Mouse (Mus musculus) liver, embryonic 11.5 days (tissue): Measurements from ENCODE around the gene Mcm2. TPM values are rescaled to one million over a fixed set of nuclear protein-coding genes. Genes with fewer than 3 reads are reported as not detected.

Source experiments
- ATAC-seq: fragments of 200-750 bp; cut with Nextera tagmentation; replicated peaks from 2 replicates; pipeline ENCODE4 v1.8.0; 2017; ENCODE audit warnings: moderate number of reproducible peaks, mild to moderate bottlenecking, moderate TSS enrichment, moderate library complexity; ENCODE audit not compliant: low FRiP score
- DNase-seq: peaks from one replicate; pipeline ENCODE4 v3.0.0-alpha.2; 2017; ENCODE audit warnings: low spot score
- H3K27ac ChIP-seq: fragments of 300-500 bp; sonication (generic); 2 replicates; pipeline ENCODE4 v1.5.1; 2014; ENCODE audit warnings: mild to moderate bottlenecking, low read depth, low read length, control low read depth
- H3K27me3 ChIP-seq: fragments of 300-500 bp; sonication (generic); replicated peaks from 2 replicates; pipeline ENCODE4 v1.6.1; 2014; ENCODE audit warnings: low read length, mixed read lengths; ENCODE audit not compliant: control insufficient read depth, insufficient read depth
- H3K36me3 ChIP-seq: fragments of 300-500 bp; sonication (generic); 2 replicates; pipeline ENCODE4 v1.6.1; 2014; ENCODE audit warnings: mild to moderate bottlenecking, low read length, moderate library complexity, mixed read lengths; ENCODE audit not compliant: control insufficient read depth, insufficient read depth
- H3K4me1 ChIP-seq: fragments of 300-500 bp; sonication (generic); replicated peaks from 2 replicates; pipeline ENCODE4 v1.6.1; 2014; ENCODE audit warnings: low read length, mixed read lengths; ENCODE audit not compliant: control insufficient read depth, insufficient read depth
- H3K4me2 ChIP-seq: fragments of 300-500 bp; sonication (generic); 2 replicates; pipeline ENCODE4 v1.6.1; 2014; ENCODE audit warnings: mild to moderate bottlenecking, control low read depth, moderate library complexity
- H3K4me3 ChIP-seq: fragments of 300-500 bp; sonication (generic); 2 replicates; pipeline ENCODE4 v1.5.1; 2014; ENCODE audit warnings: low read depth, low read length, control low read depth
- H3K9ac ChIP-seq: fragments of 300-500 bp; sonication (generic); 2 replicates; pipeline ENCODE4 v1.6.1; 2014; ENCODE audit warnings: low read depth, low read length, control low read depth
- H3K9me3 ChIP-seq: fragments of 300-500 bp; sonication (generic); 2 replicates; pipeline ENCODE4 v1.6.1; 2016; ENCODE audit warnings: low read length, inconsistent platforms, mixed read lengths; ENCODE audit not compliant: control insufficient read depth
- WGBS: fragments of 180-500 bp; shearing (Covaris S2); extraction: QIAGEN DNeasy Blood & Tissue Kit; methylation state at CpG from one replicate; pipeline ENCODE4 v1.1.7; 2014; 5-methylcytosine and 5-hydroxymethylcytosine counted together
- polyA plus RNA-seq: library from polyadenylated mRNA; unstranded; fragments of >200 nt; fragmentation: Nextera tagmentation; extraction: Ambion mirVana; gene quantifications from 2 replicates; pipeline ENCODE4 v1.2.1, GENCODE M21; 2014

Gene Mcm2
- polyA plus RNA-seq, 1 experiment from 2014 or later: 254 TPM

GRCm38 (mm10) chr6:88938664-88939055 lies 40.1 kb upstream of the Mcm2 start:
- WGBS: 34% methylated on average over 5 of the region's 5 CpGs
- Histone ChIP-seq H3K36me3 (no peaks in the 10 kb centered on the region), H3K27me3 (peaks cover 3% of the 10 kb centered on the region; the same call in 1 of the 2 replicates), H3K27ac (no peak overlapping the region), H3K9me3 (no peaks in the 10 kb centered on the region), H3K9ac (no peak overlapping the region), H3K4me2 (no peak overlapping the region), H3K4me1 (no peaks in the 10 kb centered on the region), H3K4me3 (no peak overlapping the region)
- ATAC-seq (no peak), DNase-seq (no peak)

- H3K4me1 ChIP-seq: no peaks in the 10 kb centered on the region
- H3K4me3 ChIP-seq: no peak overlapping the region
- H3K27ac ChIP-seq: no peak overlapping the region
- no peak for DNase-seq
- peaks cover 7% of the 10 kb centered on the region; the same call in 1 of the 2 replicates for H3K27me3 ChIP-seq
- H3K9ac ChIP-seq: no peak overlapping the region
- no peak overlapping the region for H3K4me2 ChIP-seq
- 45% methylated on average over 4 of the region's 4 CpGs for WGBS
- H3K9me3 ChIP-seq: no peaks in the 10 kb centered on the region
- no peaks in the 10 kb centered on the region for H3K36me3 ChIP-seq
- no peak for ATAC-seq
Measured at GRCm38 (mm10) chr6:88937971-88938663, 39.5 kb upstream of the Mcm2 start.

GRCm38 (mm10) chr6:88937214-88937549 lies 38.6 kb upstream of the Mcm2 start:
- no peak overlapping the region for H3K9ac ChIP-seq
- DNase-seq (no peak), ATAC-seq (no peak)
- no peaks in the 10 kb centered on the region for H3K36me3 ChIP-seq
- H3K9me3 ChIP-seq: no peaks in the 10 kb centered on the region
- 50% methylated on average over 4 of the region's 4 CpGs for WGBS
- H3K4me2 ChIP-seq: no peak overlapping the region
- no peak overlapping the region for H3K27ac ChIP-seq
- peaks cover 7% of the 10 kb centered on the region; the same call in 1 of the 2 replicates for H3K27me3 ChIP-seq
- H3K4me1 ChIP-seq: no peaks in the 10 kb centered on the region
- no peak overlapping the region for H3K4me3 ChIP-seq

- no peaks in the 10 kb centered on the region for H3K9me3 ChIP-seq
- H3K9ac ChIP-seq: no peak overlapping the region
- H3K4me2 ChIP-seq: no peak overlapping the region
- no peak overlapping the region for H3K4me3 ChIP-seq
- H3K27me3 ChIP-seq: peaks cover 7% of the 10 kb centered on the region; the same call in 1 of the 2 replicates
- H3K36me3 ChIP-seq: no peaks in the 10 kb centered on the region
- DNase-seq (no peak), ATAC-seq (no peak)
- H3K4me1 ChIP-seq: no peaks in the 10 kb centered on the region
- H3K27ac ChIP-seq: no peak overlapping the region
- 61% methylated on average over 13 of the region's 13 CpGs for WGBS
Measured at GRCm38 (mm10) chr6:88936342-88937213, 38.0 kb upstream of the Mcm2 start.

GRCm38 (mm10) chr6:88935735-88936276 lies 37.2 kb upstream of the Mcm2 start:
- Histone ChIP-seq H3K9me3 (no peaks in the 10 kb centered on the region), H3K4me1 (peaks cover 3% of the 10 kb centered on the region), H3K27ac (no peak overlapping the region), H3K36me3 (no peaks in the 10 kb centered on the region), H3K4me2 (no peak overlapping the region), H3K9ac (no peak overlapping the region), H3K4me3 (no peak overlapping the region), H3K27me3 (peaks cover 7% of the 10 kb centered on the region; the same call in 1 of the 2 replicates)
- DNase-seq (no peak), ATAC-seq (no peak)
- 10% methylated on average over 4 of the region's 4 CpGs for WGBS

- DNase-seq: no peak
- Histone ChIP-seq H3K4me1 (peaks cover 3% of the 10 kb centered on the region), H3K9ac (no peak overlapping the region)
Measured at GRCm38 (mm10) chr6:88934816-88935215, 36.2 kb upstream of the Mcm2 start.

GRCm38 (mm10) chr6:88934132-88934531 lies 35.6 kb upstream of the Mcm2 start:
- no peak overlapping the region for H3K4me2 ChIP-seq
- H3K9ac ChIP-seq: no peak overlapping the region
- no peak overlapping the region for H3K27ac ChIP-seq
- DNase-seq: no peak
- ATAC-seq: no peak
- H3K4me1 ChIP-seq: peaks cover 3% of the 10 kb centered on the region
- H3K27me3 ChIP-seq: peaks cover 8% of the 10 kb centered on the region; the same call in 1 of the 2 replicates
- no peaks in the 10 kb centered on the region for H3K36me3 ChIP-seq
- no peak overlapping the region for H3K4me3 ChIP-seq
- 65% methylated on average over 4 of the region's 4 CpGs for WGBS
- no peaks in the 10 kb centered on the region for H3K9me3 ChIP-seq

More at GRCm38 (mm10) chr6:88934816-88935215, 36.2 kb upstream of the Mcm2 start:
- Histone ChIP-seq H3K4me2 (no peak overlapping the region), H3K9me3 (no peaks in the 10 kb centered on the region), H3K36me3 (no peaks in the 10 kb centered on the region), H3K27ac (no peak overlapping the region), H3K27me3 (peaks cover 7% of the 10 kb centered on the region; the same call in 1 of the 2 replicates), H3K4me3 (no peak overlapping the region)
- no peak for ATAC-seq
- 26% methylated on average over 4 of the region's 4 CpGs for WGBS

- WGBS: 73% methylated on average over 2 of the region's 2 CpGs
- Histone ChIP-seq H3K36me3 (no peaks in the 10 kb centered on the region), H3K4me2 (no peak overlapping the region), H3K4me3 (no peak overlapping the region), H3K9me3 (no peaks in the 10 kb centered on the region), H3K27ac (no peak overlapping the region), H3K9ac (no peak overlapping the region), H3K4me1 (peaks cover 6% of the 10 kb centered on the region), H3K27me3 (peaks cover 9% of the 10 kb centered on the region; the same call in 1 of the 2 replicates)
- no peak for DNase-seq
- ATAC-seq: no peak
Measured at GRCm38 (mm10) chr6:88931449-88931848, 32.9 kb upstream of the Mcm2 start.
